In genomic region chr2:33912741-33913140, GRCm38 (mm10) we compare ENCODE assay signal across 24 mouse cellular contexts.
"Had no signal": no experiment of that assay in that cellular context is flagged by ENCODE, and none has a peak within 500 bp of the region (broad histone marks: within the 10 kb centered on the region; RNA-seq: fewer than 3 reads in every experiment).

No protein-coding gene starts in this region.

- DNase-seq: gastrocnemius, postnatal 14 days; gastrocnemius, postnatal 36 days; heart, adult 11 months; heart, adult 2 months; heart, postnatal 14 days; heart, postnatal 36 days; kidney, adult 11 months; kidney, adult 2 months; kidney, adult 9 months; kidney, postnatal 14 days; kidney, postnatal 36 days; layer of hippocampus, adult 9-11 months; layer of hippocampus, postnatal 36 days; left cerebral cortex, postnatal 4 days had no signal

- H3K36me3 ChIP-seq: heart, embryonic 13.5 days; heart, embryonic 15.5 days; hindbrain, embryonic 13.5 days; hindbrain, embryonic 15.5 days; kidney, embryonic 15.5 days; limb, embryonic 13.5 days; limb, embryonic 15.5 days; liver, embryonic 12.5 days had no signal

- H3K27me3 ChIP-seq: heart, embryonic 15.5 days; hindbrain, embryonic 13.5 days; hindbrain, embryonic 15.5 days; kidney, embryonic 15.5 days; liver, embryonic 12.5 days had no signal

- ATAC-seq: hindbrain, postnatal 0 days; intestine, embryonic 16.5 days; liver, embryonic 12.5 days had no signal

- H3K4me1 ChIP-seq: hindbrain, embryonic 13.5 days; hindbrain, embryonic 15.5 days; kidney, embryonic 15.5 days had no signal

- H3K4me3 ChIP-seq: heart, adult 2 months; heart, embryonic 13.5 days; heart, embryonic 15.5 days; hindbrain, embryonic 13.5 days; hindbrain, embryonic 15.5 days; kidney, embryonic 15.5 days; limb, embryonic 13.5 days; limb, embryonic 15.5 days; liver, embryonic 12.5 days had no signal

- H3K9me3 ChIP-seq: heart, embryonic 13.5 days; heart, embryonic 15.5 days; hindbrain, embryonic 13.5 days; hindbrain, embryonic 15.5 days; kidney, embryonic 15.5 days; limb, embryonic 15.5 days; liver, embryonic 12.5 days had no signal
